9 mouse cellular contexts compared by ENCODE assay signal in genomic region chr10:58604779-58605178, GRCm38 (mm10).
DNase-seq lines count a peak whose midpoint lies in the region; ATAC-seq and TF ChIP-seq lines count a peak whose summit lies in the region.
"Had no signal": no experiment of that assay in that cellular context is flagged by ENCODE, and none has a peak within 500 bp of the region (broad histone marks: within the 10 kb centered on the region; RNA-seq: fewer than 3 reads in every experiment).

No protein-coding gene starts in this region.

- TF ChIP-seq POLR2A in kidney, adult 2 months (IDR thresholded peaks at IDR 0.05; ENCODE audit: low read depth, low read length): no peak

- DNase-seq in layer of hippocampus, adult 11-12 months (ENCODE audit: low spot score): peak; percentile 47
- DNase-seq in layer of hippocampus, adult 9-10 months (ENCODE audit: low spot score): no peak
- peak; percentile 37 for DNase-seq in adrenal gland, postnatal 25 days
- DNase-seq in gastrocnemius, postnatal 14 days: peak; percentile 83
- peak; percentile 97 for DNase-seq in kidney, adult 2 months
- peak; percentile 76 for DNase-seq in lung, postnatal 14 days
- DNase-seq in c-Kit-positive CD71-positive TER-119-positive erythroid progenitor cells, embryonic 14.5 days (ENCODE audit: low spot score): no peak

- TF ChIP-seq CTCF in kidney, adult 2 months (conservative IDR thresholded peaks at IDR 0.05; ENCODE audit: insufficient read depth, insufficient read length, low read depth, low read length): no peak

- ATAC-seq in megakaryocyte progenitor cell, adult 5-6 weeks (replicated peaks; ENCODE audit: poor library complexity): no peak

- peaks cover 10% of the 10 kb centered on the region for H3K4me1 ChIP-seq in kidney, adult 2 months (ENCODE audit: control insufficient read depth, insufficient read depth, low read length)
- H3K4me1 ChIP-seq: megakaryocyte, embryonic 14.5 days had no signal

- H3K4me3 ChIP-seq in kidney, adult 2 months (ENCODE audit: insufficient read depth, low read depth, low read length): no peak overlapping the region
- H3K4me3 ChIP-seq: megakaryocyte, embryonic 14.5 days had no signal

- 21% methylated on average over 2 of the region's 2 CpGs for WGBS in kidney, adult 2 months

- H3K36me3 ChIP-seq in kidney, adult 2 months (ENCODE audit: control insufficient read depth, insufficient read depth, low read length): no peaks in the 10 kb centered on the region

- no peaks in the 10 kb centered on the region for H3K27me3 ChIP-seq in kidney, adult 2 months (replicated peaks; ENCODE audit: control insufficient read depth, insufficient read depth, low read length)
- H3K27me3 ChIP-seq: megakaryocyte, embryonic 14.5 days had no signal

- H3K27ac ChIP-seq in kidney, adult 2 months (ENCODE audit: insufficient read depth, low read depth, low read length): peak overlapping the region; percentile 87

- intact Hi-C loops in gastrocnemius, postnatal 14 days (cut with DNase I; ENCODE audit: low total_unique reads): no loop called here

Comparison
In these comparisons a context has a peak if more than half of its experiments do, and no peak if none do; other contexts are left out.
1. DNase-seq: peak in layer of hippocampus, adult 11-12 months (single experiment), adrenal gland, postnatal 25 days (single experiment), gastrocnemius, postnatal 14 days (single experiment), kidney, adult 2 months (single experiment) and lung, postnatal 14 days (single experiment); none in layer of hippocampus, adult 9-10 months (single experiment) and c-Kit-positive CD71-positive TER-119-positive erythroid progenitor cells, embryonic 14.5 days (single experiment).